Mouse (Mus musculus) heart, adult 2 months (tissue): Measurements from ENCODE around the gene Moap1.

Source experiments
- CTCF ChIP-seq: fragments of 200-600 bp; IDR thresholded peaks from 2 replicates; pipeline ENCODE4 v1.8.1; 2022; ENCODE audit warnings: antibody characterized with exemption, mild to moderate bottlenecking, moderate library complexity
- EP300 ChIP-seq: fragments of 200-500 bp; IDR thresholded peaks from 2 replicates; pipeline ENCODE4 v1.6.1; 2011; ENCODE audit warnings: low read depth, low read length, control low read depth; ENCODE audit not compliant: insufficient read depth
- POLR2A ChIP-seq: fragments of 200-500 bp; IDR thresholded peaks from 2 replicates; pipeline ENCODE4 v1.6.1; 2011; ENCODE audit warnings: mild to moderate bottlenecking, low read depth, low read length, control low read depth; ENCODE audit not compliant: insufficient read depth

GRCm38 (mm10) chr12:102713153-102713865 is 30.2 kb downstream of the Moap1 start:
- no peak for TF ChIP-seq EP300
- no peak for TF ChIP-seq CTCF
- TF ChIP-seq POLR2A = no peak
